Mouse (Mus musculus) kidney, postnatal 0 days (tissue): Measurements from ENCODE around the gene Gtpbp1. TPM values are rescaled to one million over a fixed set of nuclear protein-coding genes. Genes with fewer than 3 reads are reported as not detected.

Experiments used
- ATAC-seq: fragments of 200-750 bp; cut with Nextera tagmentation; replicated peaks from 2 replicates; pipeline ENCODE4 v1.8.0; 2017; ENCODE audit warnings: low read depth, moderate number of reproducible peaks, moderate TSS enrichment, moderate library complexity; ENCODE audit not compliant: low FRiP score
- DNase-seq: peaks from one replicate; pipeline ENCODE4 v3.0.0-alpha.2; 2016; ENCODE audit warnings: low spot score
- H3K27ac ChIP-seq: fragments of 300-500 bp; sonication (generic); 2 replicates; pipeline ENCODE4 v1.5.1; 2014; ENCODE audit warnings: mild to moderate bottlenecking
- H3K27me3 ChIP-seq: fragments of 300-500 bp; sonication (generic); 2 replicates; pipeline ENCODE4 v1.6.1; 2014; ENCODE audit warnings: low read length, mixed read lengths; ENCODE audit not compliant: insufficient read depth
- H3K36me3 ChIP-seq: fragments of 300-500 bp; sonication (generic); 2 replicates; pipeline ENCODE4 v1.6.1; 2014; ENCODE audit warnings: low read length, mixed read lengths; ENCODE audit not compliant: insufficient read depth
- H3K4me1 ChIP-seq: fragments of 300-500 bp; sonication (generic); replicated peaks from 2 replicates; pipeline ENCODE4 v1.6.1; 2014; ENCODE audit warnings: antibody characterized with exemption, low read length, mixed read lengths; ENCODE audit not compliant: insufficient read depth
- H3K4me2 ChIP-seq: fragments of 300-500 bp; sonication (generic); 2 replicates; pipeline ENCODE4 v1.6.1; 2014; ENCODE audit warnings: mild to moderate bottlenecking, low read length, moderate library complexity, mixed read lengths
- H3K4me3 ChIP-seq: fragments of 300-500 bp; sonication (generic); replicated peaks from 2 replicates; pipeline ENCODE4 v1.5.1; 2014; ENCODE audit warnings: low read depth, low read length
- H3K9ac ChIP-seq: fragments of 300-500 bp; sonication (generic); 2 replicates; pipeline ENCODE4 v1.6.1; 2014; ENCODE audit warnings: low read depth, low read length
- H3K9me3 ChIP-seq: fragments of 300-500 bp; sonication (generic); replicated peaks from 2 replicates; pipeline ENCODE4 v1.6.1; 2016; ENCODE audit warnings: low read length, inconsistent platforms, mixed read lengths
- CTCF ChIP-seq: IDR thresholded peaks from 2 replicates; pipeline ENCODE4 v1.5.1; 2016; ENCODE audit warnings: antibody characterized with exemption, low read depth, mild to moderate bottlenecking, moderate library complexity
- WGBS: fragments of 180-500 bp; shearing (Covaris S2); extraction: QIAGEN DNeasy Blood & Tissue Kit; methylation state at CpG from one replicate; pipeline ENCODE4 v1.1.7; 2014; 5-methylcytosine and 5-hydroxymethylcytosine counted together
- polyA plus RNA-seq: library from polyadenylated mRNA; unstranded; fragments of >200 nt; fragmentation: Nextera tagmentation; extraction: Ambion mirVana; gene quantifications from 2 replicates; pipeline ENCODE4 v1.2.1, GENCODE M21; 2015

Gtpbp1 gene
- polyA plus RNA-seq, 1 experiment from 2014 or later = 24.3 TPM

- TF ChIP-seq CTCF = no peak
- H3K9ac ChIP-seq = peak overlapping the region; percentile 94
- no peaks in the 10 kb centered on the region for H3K27me3 ChIP-seq
- peaks cover 7% of the 10 kb centered on the region; the same call in 1 of the 2 replicates for H3K4me1 ChIP-seq
- H3K4me2 ChIP-seq = peak overlapping the region; percentile 93
- H3K4me3 ChIP-seq = peak overlapping the region; percentile 97
- peak overlapping the region; percentile 92 for H3K27ac ChIP-seq
- 11% methylated on average over 14 of the region's 14 CpGs for WGBS
- H3K9me3 ChIP-seq = no peaks in the 10 kb centered on the region
- DNase-seq = peak; percentile 31
- peaks cover 24% of the 10 kb centered on the region for H3K36me3 ChIP-seq
- ATAC-seq = 0 out of 2 replicates have a peak, but pooled peaks have one; percentile 5
These were observed 50.7 kb downstream of the Gtpbp1 start for GRCm38 (mm10) chr15:79741173-79741858.

- Histone ChIP-seq H3K4me3 (peak within 1 kb of the TSS; percentile 97), H3K27me3 (no peaks in the 10 kb centered on the region), H3K36me3 (peaks cover 16% of the 10 kb centered on the region), H3K27ac (peak within 1 kb of the TSS; percentile 92), H3K9me3 (no peaks in the 10 kb centered on the region), H3K4me1 (peaks cover 7% of the 10 kb centered on the region; the same call in 1 of the 2 replicates), H3K9ac (peak within 1 kb of the TSS; percentile 94), H3K4me2 (peak within 1 kb of the TSS; percentile 93)
- DNase-seq (peak; percentile 90), ATAC-seq (peak; percentile 91)
- TF ChIP-seq CTCF = 0 out of 2 replicates have a peak, but pooled peaks have one; percentile 8
- under 1% methylated on average over 86 of the region's 93 CpGs for WGBS
These were observed 51.5 kb downstream of the Gtpbp1 start, which contains the start of gene Sun2 for GRCm38 (mm10) chr15:79741921-79742705. TSS of gene Sun2 (minus strand) at chr15:79742536.

GRCm38 (mm10) chr15:79742706-79743023 lies 52.0 kb downstream of the Gtpbp1 start:
- Histone ChIP-seq H3K36me3 (peaks cover 12% of the 10 kb centered on the region), H3K4me2 (peak overlapping the region; percentile 93), H3K9ac (peak overlapping the region; percentile 94), H3K9me3 (no peaks in the 10 kb centered on the region), H3K27me3 (no peaks in the 10 kb centered on the region), H3K4me1 (peaks cover 7% of the 10 kb centered on the region; the same call in 1 of the 2 replicates), H3K4me3 (peak overlapping the region; percentile 97), H3K27ac (0 out of 2 replicates have a peak overlapping the region, but pooled peaks have one; percentile 92)
- no peak for DNase-seq
- no peak for TF ChIP-seq CTCF
- WGBS = under 1% methylated on average over 23 of the region's 23 CpGs
- no peak for ATAC-seq

GRCm38 (mm10) chr15:79744001-79744400 lies 53.4 kb downstream of the Gtpbp1 start:
- ATAC-seq (no peak), DNase-seq (no peak)
- H3K4me1 ChIP-seq = peaks cover 7% of the 10 kb centered on the region; the same call in 1 of the 2 replicates
- H3K4me3 ChIP-seq = no peak overlapping the region
- no peaks in the 10 kb centered on the region for H3K27me3 ChIP-seq
- WGBS = 82% methylated on average over 11 of the region's 11 CpGs
- H3K4me2 ChIP-seq = no peak overlapping the region
- H3K36me3 ChIP-seq = peaks cover 2% of the 10 kb centered on the region; the same call in 1 of the 2 replicates
- no peaks in the 10 kb centered on the region for H3K9me3 ChIP-seq
- H3K27ac ChIP-seq = no peak overlapping the region
- no peak overlapping the region for H3K9ac ChIP-seq
- no peak for TF ChIP-seq CTCF

GRCm38 (mm10) chr15:79744742-79745141 lies 54.1 kb downstream of the Gtpbp1 start:
- Histone ChIP-seq H3K4me3 (no peak overlapping the region), H3K27me3 (no peaks in the 10 kb centered on the region), H3K27ac (no peak overlapping the region), H3K9me3 (no peaks in the 10 kb centered on the region), H3K36me3 (no peaks in the 10 kb centered on the region), H3K4me1 (peaks cover 7% of the 10 kb centered on the region; the same call in 1 of the 2 replicates), H3K4me2 (no peak overlapping the region), H3K9ac (no peak overlapping the region)
- ATAC-seq = no peak
- no peak for DNase-seq
- no peak for TF ChIP-seq CTCF
- WGBS = 44% methylated on average over 8 of the region's 8 CpGs

- WGBS = 57% methylated on average over 10 of the region's 10 CpGs
- Histone ChIP-seq H3K4me3 (no peak overlapping the region), H3K27ac (no peak overlapping the region), H3K36me3 (no peaks in the 10 kb centered on the region), H3K27me3 (no peaks in the 10 kb centered on the region), H3K9me3 (no peaks in the 10 kb centered on the region), H3K4me2 (no peak overlapping the region), H3K4me1 (peaks cover 7% of the 10 kb centered on the region; the same call in 1 of the 2 replicates), H3K9ac (no peak overlapping the region)
- DNase-seq (no peak), ATAC-seq (no peak)
- TF ChIP-seq CTCF = no peak
These were observed 54.7 kb downstream of the Gtpbp1 start for GRCm38 (mm10) chr15:79745312-79745711.
